Mouse (Mus musculus) hematopoietic stem cell, adult 5-6 weeks (primary cell): ENCODE measurements at regions not wholly inside any gene's neighbourhood (a gene's known extent, or its start where the extent isn't known, plus 50 kb on each side); places are given as distances from the start of the nearest gene placed in this dataset.

Source experiments
- ATAC-seq, 2 experiments: fragments of 125-278 bp in 1 of 2; replicated peaks in 1 of 2; 2 replicates each; pipeline ENCODE4 v1.8.0; 2016 to 2017; ENCODE audit warnings: inconsistent platforms in 2 of 2, mild to moderate bottlenecking in 2 of 2, moderate number of reproducible peaks in 2 of 2, low read depth in 1 of 2, moderate TSS enrichment in 1 of 2; ENCODE audit not compliant: low FRiP score in 2 of 2, poor library complexity in 2 of 2, severe bottlenecking in 2 of 2, insufficient read depth in 1 of 2, low TSS enrichment in 1 of 2

DNA sequence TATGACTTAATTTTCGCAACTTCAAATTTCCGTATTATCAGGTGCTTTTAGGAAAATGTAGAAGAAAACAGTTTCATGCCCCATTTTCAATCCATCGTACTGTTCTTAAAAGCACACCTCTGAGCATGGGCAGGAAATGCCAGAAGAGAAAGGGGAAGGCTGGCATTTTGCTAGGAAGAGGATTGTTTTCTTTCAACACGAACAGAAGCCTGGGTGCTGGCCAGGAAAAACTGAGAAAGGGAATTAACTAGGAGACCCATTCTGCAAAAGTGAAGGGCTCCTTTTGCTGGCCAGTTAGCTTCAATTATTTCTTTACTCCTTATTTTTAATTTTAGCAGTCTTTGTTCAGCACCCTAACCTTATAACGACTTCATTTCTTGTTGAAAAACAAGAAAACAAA, 264.0 kb downstream of the Btg1 start:
- no peak for ATAC-seq

DNA sequence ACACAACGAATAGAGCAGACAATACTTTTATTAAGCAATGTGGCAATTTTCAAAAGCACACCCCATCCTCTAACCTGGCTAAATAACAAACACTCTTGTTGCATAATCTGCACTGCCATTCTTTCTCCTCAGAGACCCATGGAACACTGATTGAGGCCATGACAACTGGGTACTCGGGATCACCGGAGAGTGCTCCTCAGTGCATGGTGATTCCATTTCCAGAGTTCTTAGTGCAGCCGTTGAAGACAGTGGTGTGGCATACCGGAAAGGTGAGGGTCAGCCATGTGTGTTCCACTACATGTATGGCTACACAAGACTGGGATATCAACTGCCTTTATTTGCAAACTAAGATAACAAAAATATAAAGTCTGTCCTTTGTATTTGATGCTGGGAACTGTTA, 264.4 kb downstream of the Btg1 start:
- ATAC-seq, result no peak

- ATAC-seq, result no peak
Observed at GRCm38 (mm10) chr10:96881660-96882059, 264.9 kb downstream of the Btg1 start.

DNA sequence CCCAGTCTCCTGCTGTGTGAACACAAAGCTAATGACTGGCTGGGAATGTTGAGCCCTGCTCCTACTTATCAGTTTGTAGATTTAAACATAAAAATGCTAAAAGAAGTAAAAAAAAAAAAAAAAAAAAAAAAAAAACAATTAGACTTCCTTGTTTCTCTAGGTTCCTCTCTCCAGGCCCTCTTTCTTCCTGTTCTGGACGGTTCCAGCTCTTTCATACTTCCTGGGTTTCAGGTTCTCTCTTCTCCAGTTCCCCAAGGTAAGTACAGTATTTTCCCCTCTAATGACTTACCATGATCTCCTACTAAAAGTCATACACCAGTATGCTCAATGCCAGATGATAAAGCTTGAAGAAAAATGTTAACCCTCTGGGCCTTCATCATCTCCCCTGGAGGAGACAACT, 284.3 kb downstream of the Btg1 start:
- no peak for ATAC-seq

- no peak for ATAC-seq
Observed at GRCm38 (mm10) chr10:96905098-96905809, 288.4 kb downstream of the Btg1 start.

GRCm38 (mm10) chr10:96909661-96910315, 293.0 kb downstream of the Btg1 start:
- ATAC-seq, result no peak

DNA sequence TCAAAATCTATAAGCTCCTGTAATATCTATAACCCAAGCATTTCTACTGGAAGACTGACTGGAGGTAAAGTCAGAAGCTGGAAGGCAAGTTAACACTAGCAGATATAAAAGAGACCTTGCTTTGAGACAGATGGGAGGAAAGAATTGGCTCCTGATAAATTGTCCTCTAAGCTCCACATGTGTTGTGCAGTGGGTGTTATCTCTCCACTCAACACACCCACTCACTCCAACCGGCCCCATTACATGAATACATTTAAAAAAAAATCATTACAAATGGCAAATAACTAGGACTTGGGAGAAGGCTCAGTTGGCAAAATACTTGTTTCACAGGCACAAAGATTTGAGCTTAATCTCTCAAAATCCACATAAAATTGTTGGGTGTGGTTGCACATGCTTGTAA, 304.4 kb downstream of the Btg1 start:
- ATAC-seq, result no peak

- ATAC-seq, result no peak
Observed at GRCm38 (mm10) chr10:96924266-96924672, 307.5 kb downstream of the Btg1 start.

- no peak for ATAC-seq
Observed at GRCm38 (mm10) chr10:96924722-96925121, 307.9 kb downstream of the Btg1 start.

- ATAC-seq, result no peak
Observed at GRCm38 (mm10) chr10:96925771-96926170, 309.0 kb downstream of the Btg1 start.

GRCm38 (mm10) chr10:96934661-96935060, 317.9 kb downstream of the Btg1 start:
- ATAC-seq, result peak; percentile 46 to 68; a peak in 2 of 4 replicates

DNA sequence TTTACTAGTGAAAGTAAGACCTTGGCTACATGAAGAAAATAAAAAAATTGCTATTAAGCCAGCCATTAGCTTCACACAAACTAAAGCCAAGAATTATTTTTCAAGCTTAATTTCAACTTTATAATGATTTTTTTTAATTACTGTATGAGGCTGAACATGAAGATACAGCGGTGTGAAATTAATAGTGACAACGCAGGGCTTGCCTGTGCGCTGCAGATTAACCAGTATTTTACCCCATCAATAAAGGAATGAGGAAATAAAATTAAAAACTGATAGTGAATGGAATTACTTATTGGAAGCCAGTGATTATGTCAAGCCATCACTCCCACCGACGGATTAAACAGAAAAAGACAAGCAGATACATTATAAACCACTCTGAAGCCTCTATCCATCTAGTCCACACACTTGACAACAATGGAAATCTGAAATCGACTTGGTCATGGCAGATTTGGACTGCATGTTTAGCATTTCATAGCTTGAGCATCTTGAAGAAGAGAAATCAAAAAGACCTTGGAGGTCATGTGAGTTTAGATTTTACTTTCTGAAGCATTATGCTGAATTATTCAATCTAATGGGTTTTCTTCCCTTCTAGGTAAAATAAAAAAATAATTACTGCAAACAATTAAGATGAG, 324.2 kb downstream of the Btg1 start:
- no peak for ATAC-seq

- ATAC-seq, result no peak
Observed at GRCm38 (mm10) chr10:96944229-96944628, 327.4 kb downstream of the Btg1 start.

GRCm38 (mm10) chr10:96947971-96948370, 331.2 kb downstream of the Btg1 start:
- no peak for ATAC-seq

DNA sequence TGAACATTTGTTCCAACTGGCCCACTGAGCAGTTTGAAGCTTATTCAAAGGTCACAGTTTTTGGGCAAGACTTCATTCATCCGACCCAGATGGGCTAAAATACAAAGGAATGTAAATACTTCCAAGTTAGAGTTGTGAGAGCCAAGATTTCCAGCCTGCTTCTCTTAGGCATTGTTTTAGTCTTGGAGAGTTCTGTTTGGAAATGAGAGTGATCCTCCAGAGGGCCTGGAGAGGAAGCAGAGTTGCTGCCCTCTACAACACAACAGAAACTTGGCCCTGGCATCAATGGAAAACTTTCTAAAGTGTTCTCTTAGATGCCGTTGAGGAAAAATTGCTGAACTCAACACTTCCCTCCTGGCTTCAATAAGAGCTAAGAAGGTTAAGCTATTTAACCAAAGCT, 332.1 kb downstream of the Btg1 start:
- no peak for ATAC-seq

DNA sequence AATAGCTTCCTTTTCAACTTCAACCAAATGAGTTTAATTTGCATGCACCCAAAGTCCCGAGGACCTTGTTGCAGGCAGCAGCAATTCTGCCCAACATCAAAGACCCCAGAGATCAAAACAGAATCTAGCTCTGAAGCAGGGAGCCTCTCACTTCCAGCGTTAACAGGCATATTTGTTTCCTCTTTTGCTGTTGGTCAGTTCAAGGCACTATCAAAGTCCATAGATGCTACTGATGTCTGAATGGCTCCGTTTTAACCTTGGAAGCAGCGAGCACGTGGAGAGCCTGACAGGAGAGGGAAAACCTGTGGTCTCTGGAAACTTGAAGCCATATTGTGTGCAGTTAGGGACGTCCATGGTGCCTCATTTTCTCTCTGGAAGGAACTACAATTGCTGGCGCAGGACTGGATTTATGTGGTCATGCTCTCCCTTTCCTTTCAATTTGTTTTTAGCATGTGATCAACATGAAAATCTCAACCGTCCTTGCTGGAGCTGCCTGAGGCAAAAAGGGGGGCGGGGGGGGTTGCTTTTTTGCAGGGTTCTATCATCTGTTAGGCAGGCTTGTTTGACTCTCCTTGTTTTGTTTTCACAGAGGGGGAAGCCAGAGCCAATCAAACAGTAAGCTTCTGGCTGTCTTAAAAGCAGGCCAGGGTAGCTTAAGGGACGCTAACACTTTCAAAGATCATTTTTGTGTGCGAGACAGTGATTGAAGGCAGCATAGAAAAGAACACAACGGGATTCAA, 338.4 kb downstream of the Btg1 start:
- ATAC-seq, result no peak; a peak in 1 of 4 replicates

GRCm38 (mm10) chr10:96955776-96956448, 339.1 kb downstream of the Btg1 start:
- ATAC-seq, result no peak
